Mouse (Mus musculus) lung, postnatal 0 days (tissue): Measurements from ENCODE around the gene Tmem144. TPM values are rescaled to one million over a fixed set of nuclear protein-coding genes. Genes with fewer than 3 reads are reported as not detected.

ENCODE experiments used
- ATAC-seq: fragments of 200-750 bp; cut with Nextera tagmentation; 2 replicates; pipeline ENCODE4 v1.8.0; 2017; ENCODE audit warnings: moderate library complexity
- DNase-seq: peaks from one replicate; pipeline ENCODE4 v3.0.0-alpha.2; 2016; ENCODE audit warnings: low spot score
- H3K27ac ChIP-seq: fragments of 300-500 bp; sonication (generic); 2 replicates; pipeline ENCODE4 v1.5.1; 2014; ENCODE audit warnings: antibody characterized with exemption, mild to moderate bottlenecking, low read length, mixed read lengths
- H3K27me3 ChIP-seq: fragments of 300-500 bp; sonication (generic); replicated peaks from 2 replicates; pipeline ENCODE4 v1.6.1; 2014; ENCODE audit warnings: low read length, mixed read lengths; ENCODE audit not compliant: insufficient read depth
- H3K36me3 ChIP-seq: fragments of 300-500 bp; sonication (generic); 2 replicates; pipeline ENCODE4 v1.6.1; 2014; ENCODE audit warnings: low read length, mixed read lengths; ENCODE audit not compliant: insufficient read depth
- H3K4me1 ChIP-seq: fragments of 300-500 bp; sonication (generic); 2 replicates; pipeline ENCODE4 v1.6.1; 2014; ENCODE audit warnings: antibody characterized with exemption, low read depth, low read length, mixed read lengths; ENCODE audit not compliant: insufficient read depth
- H3K4me2 ChIP-seq: fragments of 300-500 bp; sonication (generic); replicated peaks from 2 replicates; pipeline ENCODE4 v1.6.1; 2014; ENCODE audit warnings: low read depth, mild to moderate bottlenecking, low read length, moderate library complexity, mixed read lengths
- H3K4me3 ChIP-seq: fragments of 300-500 bp; sonication (generic); 2 replicates; pipeline ENCODE4 v1.5.1; 2014; ENCODE audit warnings: low read depth, low read length
- H3K9ac ChIP-seq: fragments of 300-500 bp; sonication (generic); replicated peaks from 2 replicates; pipeline ENCODE4 v1.6.1; 2014; ENCODE audit warnings: low read depth, mild to moderate bottlenecking
- H3K9me3 ChIP-seq: fragments of 300-500 bp; sonication (generic); 2 replicates; pipeline ENCODE4 v1.6.1; 2016; ENCODE audit warnings: low read length, mixed read lengths
- CTCF ChIP-seq: IDR thresholded peaks from 2 replicates; pipeline ENCODE4 v1.5.1; 2016; ENCODE audit warnings: antibody characterized with exemption, mild to moderate bottlenecking
- EP300 ChIP-seq: IDR thresholded peaks from 2 replicates; pipeline ENCODE4 v1.6.1; 2016; ENCODE audit warnings: antibody characterized with exemption, mild to moderate bottlenecking, control low read depth
- WGBS: fragments of 180-500 bp; shearing (Covaris S2); extraction: QIAGEN DNeasy Blood & Tissue Kit; methylation state at CpG from one replicate; pipeline ENCODE4 v1.1.7; 2014; 5-methylcytosine and 5-hydroxymethylcytosine counted together
- polyA plus RNA-seq: library from polyadenylated mRNA; unstranded; fragments of >200 nt; fragmentation: Nextera tagmentation; extraction: Ambion mirVana; gene quantifications from 2 replicates; pipeline ENCODE4 v1.2.1, GENCODE M21; 2015

Gene Tmem144
- polyA plus RNA-seq, 1 experiment from 2014 or later = 4.4 TPM

DNA sequence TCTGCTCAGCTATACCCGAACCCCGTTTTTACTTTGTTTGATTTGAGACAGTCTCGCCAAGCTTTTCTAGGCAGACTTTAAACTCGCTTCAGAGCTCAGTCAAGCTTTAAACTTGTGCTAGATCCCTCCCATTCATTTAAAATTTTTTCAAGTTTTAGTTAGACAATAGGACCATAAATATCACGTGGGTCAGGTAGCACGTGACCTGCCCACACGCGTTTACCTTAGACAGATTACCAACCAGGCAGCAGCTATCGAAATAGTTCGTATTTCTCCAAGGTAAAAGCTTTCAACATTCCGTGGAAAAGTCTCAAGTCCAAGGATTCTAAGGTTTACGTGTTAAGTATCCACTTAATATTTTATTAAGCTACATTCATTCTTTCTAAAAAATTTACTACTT, 10.4 kb downstream of the Tmem144 start:
- TF ChIP-seq CTCF (no peak), EP300 (no peak)

DNA sequence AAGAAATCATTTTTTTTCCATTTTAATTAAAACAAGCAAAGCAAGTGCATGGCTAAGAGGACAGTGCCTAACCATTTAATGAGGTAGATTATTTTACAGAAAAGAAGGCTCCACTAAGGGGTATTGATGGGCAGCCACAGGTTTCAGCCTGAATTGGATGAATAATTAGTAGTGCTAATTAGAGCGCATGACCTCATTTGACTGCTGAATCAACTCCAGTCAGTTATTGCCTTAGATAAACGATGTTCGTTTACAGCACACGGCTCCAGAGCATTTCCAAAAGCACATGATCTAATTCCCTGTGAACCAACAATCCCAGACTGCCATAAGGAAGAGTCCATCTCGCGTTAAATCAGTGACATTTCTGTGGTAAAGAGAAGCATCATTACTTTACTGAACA, 11.1 kb downstream of the Tmem144 start:
- Histone ChIP-seq H3K36me3 (no peaks in the 10 kb centered on the region), H3K9me3 (no peaks in the 10 kb centered on the region), H3K9ac (no peak overlapping the region), H3K4me3 (peak overlapping the region; percentile 60; the same call in 1 of the 2 replicates), H3K27ac (no peak overlapping the region), H3K4me2 (peak overlapping the region; percentile 63), H3K4me1 (no peaks in the 10 kb centered on the region), H3K27me3 (no peaks in the 10 kb centered on the region)
- 62% methylated on average over 6 of the region's 6 CpGs for WGBS
- ATAC-seq = no peak
- DNase-seq = no peak
- TF ChIP-seq EP300 (no peak), CTCF (no peak)

More for the DNA sequence above, 10.4 kb downstream of the Tmem144 start:
- ATAC-seq (peak; percentile 77), DNase-seq (peak; percentile 78)
- peak overlapping the region; percentile 54; the same call in 1 of the 2 replicates for H3K27ac ChIP-seq
- H3K4me2 ChIP-seq = peak overlapping the region; percentile 63
- 6% methylated on average over 12 of the region's 12 CpGs for WGBS
- H3K9ac ChIP-seq = peak overlapping the region; percentile 39
- no peaks in the 10 kb centered on the region for H3K27me3 ChIP-seq
- H3K36me3 ChIP-seq = no peaks in the 10 kb centered on the region
- H3K9me3 ChIP-seq = no peaks in the 10 kb centered on the region
- peak overlapping the region; percentile 60 for H3K4me3 ChIP-seq
- no peaks in the 10 kb centered on the region for H3K4me1 ChIP-seq

DNA sequence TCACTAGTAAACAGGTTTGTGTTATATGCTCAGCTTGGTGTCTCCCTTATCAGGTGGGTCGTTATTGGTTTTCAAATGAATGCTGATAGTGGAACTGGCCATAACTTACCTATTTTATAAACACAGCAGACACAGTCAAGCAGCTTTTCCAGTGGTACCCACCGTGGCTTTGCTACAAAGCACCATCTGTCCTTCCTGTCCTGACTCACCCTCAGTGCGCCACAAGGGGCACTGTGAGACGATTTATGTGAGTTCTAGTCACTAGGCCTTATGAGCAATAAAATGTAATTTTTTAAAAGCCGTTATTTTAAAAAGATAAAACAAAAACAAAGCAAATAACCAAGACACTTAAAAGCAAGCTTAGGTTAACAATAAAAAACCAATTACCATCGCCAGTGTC, 13.8 kb downstream of the Tmem144 start:
- no peak for DNase-seq

DNA sequence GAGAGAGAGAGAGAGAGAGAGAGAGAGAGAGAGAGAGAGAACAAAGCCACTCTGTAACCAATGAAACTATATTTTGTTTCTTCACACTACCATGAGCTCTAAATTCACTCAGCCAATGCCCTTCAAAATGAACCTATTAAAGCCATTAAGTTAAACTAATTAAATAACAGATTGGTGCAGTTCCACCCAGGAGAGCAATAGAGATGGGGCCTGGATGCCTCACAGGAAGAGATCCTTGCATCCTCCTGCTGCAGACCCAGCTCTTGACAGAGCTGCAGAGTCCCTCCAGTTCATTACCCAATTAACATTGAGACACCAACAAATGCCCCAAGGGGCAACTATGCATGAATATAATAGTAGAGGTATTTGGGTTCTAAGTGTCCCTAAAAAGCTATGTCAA, 23.3 kb downstream of the Tmem144 start:
- Histone ChIP-seq H3K4me1 (no peaks in the 10 kb centered on the region), H3K9ac (no peak overlapping the region), H3K36me3 (no peaks in the 10 kb centered on the region), H3K4me3 (no peak overlapping the region), H3K27ac (no peak overlapping the region), H3K4me2 (no peak overlapping the region), H3K9me3 (no peaks in the 10 kb centered on the region), H3K27me3 (no peaks in the 10 kb centered on the region)
- ATAC-seq (no peak), DNase-seq (no peak)
- TF ChIP-seq EP300 (no peak), CTCF (no peak)

More for the DNA sequence above, 13.8 kb downstream of the Tmem144 start:
- Histone ChIP-seq H3K4me3 (no peak overlapping the region), H3K27ac (no peak overlapping the region), H3K27me3 (no peaks in the 10 kb centered on the region), H3K36me3 (no peaks in the 10 kb centered on the region), H3K4me1 (no peaks in the 10 kb centered on the region), H3K9me3 (no peaks in the 10 kb centered on the region), H3K4me2 (no peak overlapping the region), H3K9ac (no peak overlapping the region)
- peak; percentile 53 for TF ChIP-seq CTCF
- no peak for TF ChIP-seq EP300
- WGBS = 51% methylated on average over 6 of the region's 6 CpGs
- no peak for ATAC-seq

DNA sequence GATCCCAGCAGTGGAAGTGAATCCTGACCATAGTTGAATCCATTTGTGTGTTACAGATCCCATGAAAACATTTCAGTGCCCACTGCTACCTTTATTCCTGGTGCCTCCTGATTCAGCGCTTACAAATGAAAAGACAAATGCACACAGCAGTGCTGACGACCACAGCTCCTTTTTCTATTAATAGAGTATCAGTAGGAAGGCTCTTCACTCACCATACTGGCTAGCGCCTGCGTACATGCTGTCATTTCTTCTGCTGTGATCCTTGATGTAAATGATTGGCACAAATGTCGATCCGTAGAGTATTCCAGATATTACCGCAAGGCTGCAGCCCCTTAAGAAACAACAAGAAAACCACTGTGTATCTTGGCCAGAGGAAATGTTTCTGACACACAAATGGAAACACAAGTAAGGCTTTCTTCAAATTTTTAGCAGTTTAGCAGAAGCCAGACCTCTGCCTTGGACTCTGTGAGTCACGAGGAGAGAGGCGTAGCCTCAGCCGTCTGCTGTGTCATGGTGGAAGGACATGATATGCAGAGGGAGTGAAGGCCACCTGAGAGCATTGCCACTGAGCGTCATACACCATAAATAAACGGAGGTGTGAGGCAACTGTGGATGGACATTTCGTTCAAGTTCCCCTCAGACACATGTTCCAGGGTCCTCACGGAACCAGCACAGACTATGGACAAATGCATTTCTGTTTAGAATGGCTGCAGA, 27.3 kb downstream of the Tmem144 start:
- Histone ChIP-seq H3K9ac (no peak overlapping the region), H3K4me2 (no peak overlapping the region)
- DNase-seq = no peak

DNA sequence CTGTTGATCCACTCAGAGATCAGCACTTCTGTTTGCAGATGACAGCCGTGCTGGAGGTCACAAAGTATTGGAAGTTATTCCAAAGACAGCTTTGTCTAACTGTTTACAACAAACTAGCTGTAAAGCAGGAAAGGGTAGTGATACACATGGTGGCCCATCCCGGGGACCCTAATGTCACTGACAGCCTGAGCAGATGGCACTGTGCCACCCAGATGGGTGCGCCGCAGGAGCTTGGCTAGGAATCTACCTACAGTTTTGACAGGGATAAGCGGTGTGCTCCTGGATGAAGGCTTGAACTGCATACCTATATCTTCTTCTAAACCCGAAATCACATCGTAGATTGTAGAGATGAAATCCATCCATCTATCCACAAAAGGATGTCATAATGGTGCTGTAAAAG, 29.4 kb downstream of the Tmem144 start:
- no peaks in the 10 kb centered on the region for H3K36me3 ChIP-seq
- WGBS = 85% methylated on average over 7 of the region's 7 CpGs
- TF ChIP-seq EP300 (no peak), CTCF (no peak)
- H3K27me3 ChIP-seq = no peaks in the 10 kb centered on the region
- no peak overlapping the region for H3K4me2 ChIP-seq
- DNase-seq (no peak), ATAC-seq (no peak)
- no peaks in the 10 kb centered on the region for H3K4me1 ChIP-seq
- no peak overlapping the region for H3K9ac ChIP-seq
- H3K9me3 ChIP-seq = no peaks in the 10 kb centered on the region
- no peak overlapping the region for H3K4me3 ChIP-seq
- no peak overlapping the region for H3K27ac ChIP-seq

More for the DNA sequence above, 27.3 kb downstream of the Tmem144 start:
- TF ChIP-seq CTCF = no peak
- no peak for TF ChIP-seq EP300
- H3K4me1 ChIP-seq = no peaks in the 10 kb centered on the region
- ATAC-seq = no peak
- 82% methylated on average over 14 of the region's 14 CpGs for WGBS
- no peaks in the 10 kb centered on the region for H3K27me3 ChIP-seq
- H3K9me3 ChIP-seq = no peaks in the 10 kb centered on the region
- H3K36me3 ChIP-seq = no peaks in the 10 kb centered on the region
- H3K27ac ChIP-seq = no peak overlapping the region
- no peak overlapping the region for H3K4me3 ChIP-seq
